Mouse (Mus musculus): ENCODE measurements at regions not wholly inside any gene's neighbourhood (a gene's known extent, or its start where the extent isn't known, plus 50 kb on each side); places are given as distances from the start of the nearest gene placed in this dataset.

DNA sequence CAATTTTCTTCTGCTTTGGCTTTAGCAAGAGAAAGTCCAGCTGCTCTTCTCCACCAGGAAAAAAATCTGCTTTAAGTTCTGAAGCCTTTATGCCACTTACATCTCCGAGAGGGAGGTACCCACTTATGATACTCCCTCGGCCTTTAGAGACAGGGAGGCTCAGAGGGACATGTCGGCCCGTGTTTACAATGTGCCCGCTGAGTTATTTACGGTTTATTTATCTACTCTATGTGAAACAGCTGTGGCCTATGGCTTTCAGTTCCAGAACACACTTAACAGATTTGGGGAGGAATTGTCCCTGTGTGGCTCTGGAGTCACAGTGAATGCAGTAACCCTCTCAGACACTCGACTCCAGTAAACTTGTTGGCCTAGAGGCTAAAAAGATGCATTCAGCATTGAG, 409.3 kb upstream of the Tnp1 start:
- no peak for TF ChIP-seq GATA1 (IDR thresholded peaks at IDR 0.05; ENCODE audit: low read length)

DNA sequence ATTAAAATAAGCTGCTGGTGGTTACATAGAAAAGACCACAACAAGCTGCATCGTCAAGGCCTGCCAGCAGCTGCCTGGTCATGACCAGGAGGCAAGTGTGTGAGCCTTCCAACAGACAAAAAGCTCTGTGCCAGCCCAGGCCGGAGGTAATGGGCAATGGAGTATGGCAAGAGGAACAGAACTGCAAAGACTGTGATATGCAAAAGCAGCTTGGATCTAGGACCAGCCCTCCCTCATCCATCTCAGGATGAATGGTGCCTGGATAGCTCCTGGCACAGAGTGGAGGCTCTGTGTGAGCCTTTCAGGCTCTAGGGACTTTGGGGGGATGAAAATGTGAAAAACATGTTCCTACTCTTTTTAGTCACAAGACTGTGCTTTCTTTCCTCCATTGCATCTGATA, 402.5 kb upstream of the Tnp1 start:
- no peak for TF ChIP-seq GATA1 (IDR thresholded peaks at IDR 0.05; ENCODE audit: low read length)

DNA sequence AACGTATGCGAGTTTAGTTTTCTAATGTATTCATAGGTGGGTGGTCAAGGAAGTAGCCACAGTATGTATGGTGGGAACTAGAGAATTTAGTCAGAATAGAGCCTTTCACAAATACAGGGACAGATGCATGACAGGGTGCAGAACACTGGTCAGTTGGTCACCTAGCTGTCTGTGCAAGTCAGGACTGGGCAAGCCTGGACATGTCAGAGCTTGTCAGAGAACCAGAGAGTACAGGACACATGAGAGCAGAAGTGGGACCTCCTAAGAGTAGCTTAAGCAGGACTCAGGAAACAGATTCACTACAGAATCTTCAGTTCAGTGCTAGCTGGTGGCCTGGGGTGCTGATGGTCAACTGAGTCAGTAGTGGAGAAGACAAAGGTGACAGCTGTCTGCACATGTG, 395.7 kb upstream of the Tnp1 start:
- TF ChIP-seq GATA1 (IDR thresholded peaks at IDR 0.05; ENCODE audit: low read length): no peak

DNA sequence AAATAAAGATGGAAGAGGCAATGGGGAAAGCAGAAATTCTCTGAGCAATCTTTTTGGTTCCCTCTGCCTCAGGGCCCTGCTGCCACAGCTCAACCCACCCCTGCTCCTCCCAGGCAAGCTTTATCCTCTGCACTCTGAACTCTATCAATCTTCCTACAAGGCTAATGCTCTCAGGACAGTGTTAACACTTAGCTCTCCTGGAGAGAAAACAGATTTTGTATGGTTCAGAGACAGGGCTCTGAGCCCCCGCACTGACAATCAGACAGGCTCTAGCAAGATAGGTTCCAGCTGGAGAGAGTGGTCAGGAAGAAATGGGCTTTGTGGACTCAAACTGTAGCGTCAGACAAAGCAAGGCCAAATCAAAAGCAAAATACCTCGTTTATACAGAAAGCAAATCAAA, 383.5 kb upstream of the Tnp1 start:
- TF ChIP-seq GATA1 (IDR thresholded peaks at IDR 0.05; ENCODE audit: low read length): no peak

DNA sequence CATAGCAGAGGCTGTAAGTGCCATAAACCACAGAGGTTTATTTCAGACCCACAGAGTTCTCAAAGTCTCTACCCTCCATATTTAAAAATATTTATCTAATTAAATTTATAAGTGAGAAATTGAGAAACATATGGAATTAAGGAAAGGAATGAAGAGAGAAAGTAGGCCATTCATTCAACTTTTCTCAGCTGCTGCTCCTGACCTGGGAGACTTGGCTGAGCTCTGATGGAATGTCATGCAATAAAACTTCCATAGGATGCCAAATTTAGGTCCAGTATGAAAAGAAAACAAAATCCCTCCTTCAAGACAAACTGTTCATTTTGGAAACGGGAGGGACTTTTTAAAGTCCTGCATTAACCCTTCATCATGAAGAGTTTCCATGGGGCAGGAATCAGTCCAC, 379.3 kb upstream of the Tnp1 start:
- TF ChIP-seq GATA1 (IDR thresholded peaks at IDR 0.05; ENCODE audit: low read length): no peak

DNA sequence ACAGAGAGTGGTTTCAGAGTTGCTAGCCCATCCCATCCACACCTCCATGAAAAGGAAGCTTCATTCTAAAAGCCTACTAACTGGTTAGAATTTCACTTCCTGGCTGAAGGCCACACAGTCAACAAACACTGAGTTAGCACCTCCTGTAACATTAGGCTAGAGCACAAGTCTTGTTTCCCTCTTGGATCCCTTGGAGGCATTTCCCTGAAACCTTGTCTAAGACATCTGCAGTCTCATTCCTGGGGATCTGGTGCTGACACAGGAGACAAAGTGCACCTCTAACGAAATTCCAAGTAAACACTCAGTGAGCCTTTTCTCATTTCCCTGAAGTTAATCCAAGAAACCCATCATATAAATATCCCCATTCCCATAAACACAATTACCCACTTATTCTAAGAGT, 378.8 kb upstream of the Tnp1 start:
- TF ChIP-seq GATA1 (IDR thresholded peaks at IDR 0.05; ENCODE audit: low read length): no peak

DNA sequence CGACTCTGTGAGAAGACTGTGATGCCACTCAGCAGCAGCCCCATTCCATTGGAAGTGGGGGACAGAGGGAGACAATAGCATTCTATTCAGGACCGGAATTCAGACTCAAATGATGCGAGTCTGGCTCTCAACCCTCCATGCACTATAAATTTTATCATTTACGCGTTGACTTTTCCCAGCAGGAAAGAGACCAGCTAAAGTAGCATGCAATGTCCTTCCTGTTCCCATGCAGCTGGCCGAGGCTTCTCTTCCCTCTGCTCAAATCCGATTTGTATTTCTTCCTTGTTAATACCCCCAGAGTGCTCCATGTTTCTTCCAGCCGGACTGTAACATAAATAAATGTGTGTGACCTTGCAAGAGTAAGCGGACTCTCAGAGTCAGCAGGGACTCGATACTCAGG, 376.4 kb upstream of the Tnp1 start:
- TF ChIP-seq GATA1 (IDR thresholded peaks at IDR 0.05; ENCODE audit: low read length): no peak

DNA sequence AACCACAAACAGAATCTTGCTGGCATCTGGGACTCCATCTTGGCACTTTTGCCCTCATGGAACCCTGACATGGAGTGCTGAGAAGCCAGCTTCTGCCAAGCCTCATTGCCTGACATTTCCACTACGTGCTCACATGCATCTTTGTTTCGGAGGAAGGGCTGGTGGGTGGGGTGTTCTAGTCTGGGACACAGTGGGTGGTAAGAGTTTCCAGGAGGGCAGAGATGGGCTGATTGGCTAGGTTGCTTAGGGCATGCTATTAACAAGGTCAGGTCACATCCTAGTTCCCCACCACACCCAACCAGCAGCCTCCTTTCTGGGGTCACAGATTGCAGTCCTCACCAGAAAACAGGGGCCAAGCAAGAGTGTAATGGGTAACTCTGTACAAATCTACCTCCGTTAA, 374.3 kb upstream of the Tnp1 start:
- TF ChIP-seq GATA1 (IDR thresholded peaks at IDR 0.05; ENCODE audit: low read length): no peak

DNA sequence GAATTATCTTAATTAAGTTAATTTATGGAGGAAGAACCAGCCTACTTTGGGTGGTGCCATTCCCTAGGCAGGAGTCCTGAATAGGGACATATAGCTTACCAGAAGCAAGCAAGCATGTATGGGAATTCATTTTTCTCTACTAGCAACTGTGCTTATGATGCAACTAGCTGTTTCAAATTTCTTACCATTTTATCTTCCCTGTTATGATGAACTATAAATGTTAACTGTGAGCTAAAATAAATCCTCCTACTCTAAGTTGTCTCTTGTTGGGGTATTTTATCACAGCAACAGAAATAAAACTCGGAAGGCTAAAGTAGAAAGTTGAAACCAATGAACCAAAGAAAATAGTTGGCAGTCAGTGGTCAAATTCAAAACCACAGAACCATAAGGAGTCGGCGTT, 373.5 kb upstream of the Tnp1 start:
- TF ChIP-seq GATA1 (IDR thresholded peaks at IDR 0.05; ENCODE audit: low read length): no peak

DNA sequence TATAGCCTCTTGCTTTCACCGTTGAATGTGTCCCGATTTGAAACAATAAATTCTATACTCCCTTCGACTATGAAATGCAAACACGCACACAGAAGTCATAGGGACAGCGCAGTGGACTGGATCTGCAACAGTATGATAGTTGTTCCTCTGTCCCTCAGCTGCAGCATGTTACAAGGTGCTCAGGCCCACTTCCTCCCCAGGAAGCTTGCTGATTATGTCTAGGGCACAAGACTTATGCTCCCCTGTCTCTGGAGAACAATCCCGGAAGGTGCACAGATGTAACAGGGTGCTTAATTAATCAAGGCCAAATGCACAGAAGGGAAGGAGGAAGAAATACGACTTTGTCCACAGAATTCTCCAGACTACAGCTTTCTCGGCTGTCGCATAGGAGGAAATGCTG, 365.9 kb upstream of the Tnp1 start:
- TF ChIP-seq GATA1 (IDR thresholded peaks at IDR 0.05; ENCODE audit: low read length): no peak

DNA sequence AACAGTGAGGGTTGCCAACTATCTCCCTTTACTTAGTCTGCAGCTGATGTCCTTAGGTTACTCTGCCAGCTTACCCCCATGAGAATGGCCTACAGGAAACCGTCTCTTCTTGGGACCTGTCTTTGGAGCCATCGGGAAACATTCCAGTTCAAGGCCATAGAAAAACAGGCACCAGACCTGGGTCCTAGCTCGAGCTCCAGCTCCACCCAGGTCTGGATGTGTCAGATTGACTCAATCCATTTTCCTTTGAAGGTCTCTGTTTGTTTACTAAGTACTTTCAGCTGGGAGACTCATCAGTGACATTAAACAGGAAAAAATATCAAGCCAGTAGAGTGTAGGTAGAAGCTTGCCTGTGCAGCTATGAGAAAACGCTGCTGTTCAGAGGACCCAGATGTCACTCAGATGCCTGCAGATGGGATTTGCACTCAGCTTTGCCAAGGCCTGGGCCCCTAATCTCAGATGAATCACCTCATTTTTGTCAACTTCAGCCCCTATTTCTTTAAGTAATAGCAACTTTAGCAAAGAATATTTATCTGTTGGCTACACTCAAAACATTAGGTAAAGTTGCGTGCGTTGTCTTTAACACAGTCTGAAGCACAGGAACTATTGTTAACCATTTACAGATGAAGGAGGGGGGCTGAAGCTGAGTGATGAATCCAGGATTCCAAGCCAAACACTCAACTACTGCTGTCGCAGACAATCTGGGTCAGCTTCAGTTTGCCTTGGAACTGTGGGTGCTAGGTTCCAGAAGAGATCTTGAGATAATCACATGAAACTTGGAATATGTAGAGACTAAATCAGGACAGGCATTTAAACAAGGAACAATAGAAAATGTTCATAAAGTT, 359.0 kb upstream of the Tnp1 start:
- no peak for TF ChIP-seq GATA1 (IDR thresholded peaks at IDR 0.05; ENCODE audit: low read length)

DNA sequence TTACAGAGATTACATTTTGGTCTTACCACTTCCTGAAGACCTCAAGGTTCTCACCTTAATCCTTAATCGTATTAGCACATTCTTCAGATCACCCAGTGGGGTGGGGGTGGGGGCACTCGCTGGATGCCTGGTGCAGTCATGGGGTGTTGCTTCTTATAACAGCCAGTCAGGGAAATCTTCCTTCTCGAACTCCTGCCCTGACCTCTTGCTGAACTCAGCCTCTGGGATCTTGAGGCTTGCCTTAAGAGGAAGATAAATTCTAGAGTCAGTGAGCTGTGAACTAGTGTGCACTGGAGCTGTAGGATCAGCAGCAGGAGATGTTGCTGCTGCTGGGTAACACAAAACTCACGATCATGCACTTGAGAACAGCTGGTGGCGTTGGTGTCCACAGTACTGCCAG, 352.5 kb upstream of the Tnp1 start:
- no peak for TF ChIP-seq GATA1 (IDR thresholded peaks at IDR 0.05; ENCODE audit: low read length)

DNA sequence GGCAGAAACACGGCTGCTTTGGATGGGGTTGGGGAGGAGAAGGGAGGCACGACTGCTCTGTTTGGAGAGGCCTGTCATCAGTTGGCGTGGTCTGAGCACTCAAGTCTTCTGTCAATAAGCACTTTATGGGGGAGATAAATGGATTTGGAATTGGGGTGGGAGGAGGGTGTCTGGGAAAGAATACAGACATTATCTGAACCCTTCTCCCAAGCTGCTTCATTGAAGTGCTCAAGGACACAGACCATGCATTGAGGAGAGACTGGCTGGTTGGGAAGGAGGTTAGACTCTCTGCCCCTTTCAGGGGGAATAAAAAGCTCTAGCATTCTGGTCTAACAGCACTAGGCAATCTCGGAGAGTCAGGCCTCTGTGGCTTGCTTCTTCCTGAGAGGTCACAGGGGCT, 350.1 kb upstream of the Tnp1 start:
- no peak for TF ChIP-seq GATA1 (IDR thresholded peaks at IDR 0.05; ENCODE audit: low read length)

DNA sequence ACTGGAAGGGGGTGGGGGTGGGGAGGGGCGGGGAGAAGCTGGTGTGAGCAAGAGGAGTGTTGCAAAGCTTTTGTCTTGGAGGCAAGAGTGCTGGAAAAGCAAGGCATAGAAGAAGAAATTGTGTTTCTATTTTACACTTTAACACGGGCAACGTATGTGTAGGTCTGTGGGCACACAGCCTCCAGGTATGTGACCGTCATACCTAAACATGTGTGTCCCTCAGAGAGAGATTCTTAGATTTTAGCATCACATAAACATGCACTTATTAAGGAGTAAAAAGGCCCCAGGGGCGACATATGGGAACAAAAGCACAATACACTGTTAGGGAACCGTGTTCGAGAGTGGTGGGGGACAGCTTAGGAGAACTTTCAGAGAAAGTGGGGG, 348.6 kb upstream of the Tnp1 start:
- no peak for TF ChIP-seq GATA1 (IDR thresholded peaks at IDR 0.05; ENCODE audit: low read length)

DNA sequence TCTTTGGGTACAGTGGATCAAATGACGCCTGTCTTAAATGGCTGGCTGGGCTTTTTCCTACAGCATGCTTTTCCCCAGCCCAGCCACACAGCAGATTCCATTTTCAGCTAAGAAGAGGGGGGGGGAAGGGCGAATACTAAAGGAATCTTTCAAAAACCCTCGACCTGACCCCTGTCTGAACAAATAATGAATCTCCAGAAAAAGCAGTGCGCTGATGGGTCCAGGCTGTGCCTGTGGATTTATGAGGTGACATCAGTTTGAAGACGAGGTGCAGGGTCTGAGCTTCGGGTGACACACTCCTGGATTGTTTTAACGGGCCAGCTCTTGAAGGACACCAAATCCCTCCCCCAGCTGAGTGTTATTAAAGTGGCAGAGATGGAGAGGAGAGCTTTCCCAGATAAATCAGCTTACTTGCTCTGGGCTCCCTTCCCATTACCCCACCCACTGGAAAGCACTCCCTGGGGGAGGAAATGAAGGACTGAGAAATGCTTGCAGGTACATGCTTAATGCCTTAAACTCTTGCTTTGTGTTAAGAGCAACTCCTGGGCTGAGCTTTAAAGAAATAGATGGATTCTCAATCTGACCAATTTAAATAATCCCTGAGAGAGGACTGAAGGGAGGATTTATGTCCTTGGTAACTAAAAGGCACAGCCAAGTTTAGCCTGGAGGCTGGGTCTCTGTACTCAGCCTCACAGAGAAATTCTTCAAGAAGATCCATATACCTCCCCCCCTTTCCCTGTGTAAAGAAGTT, 348.0 kb upstream of the Tnp1 start:
- TF ChIP-seq GATA1 (IDR thresholded peaks at IDR 0.05; ENCODE audit: low read length): no peak

DNA sequence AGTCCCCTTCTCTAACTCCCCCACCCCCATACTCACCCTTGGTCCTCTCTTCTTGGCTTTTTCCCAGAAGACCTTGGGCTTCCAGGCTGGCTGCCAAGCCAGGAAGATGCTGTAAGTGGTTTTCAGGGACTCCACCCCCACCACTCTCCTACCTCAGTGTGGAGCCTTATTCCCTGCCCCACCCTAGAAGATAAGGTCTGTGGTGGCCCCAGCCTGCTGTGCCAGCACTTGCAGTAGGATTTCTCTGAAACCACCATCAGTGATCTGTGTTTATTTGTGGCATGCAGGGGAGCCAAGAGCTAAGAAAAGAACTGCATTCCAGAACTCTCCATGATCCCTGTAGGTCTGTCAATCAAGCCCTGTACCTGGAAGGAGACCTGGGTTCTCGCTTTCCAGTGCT, 346.4 kb upstream of the Tnp1 start:
- no peak for TF ChIP-seq GATA1 (IDR thresholded peaks at IDR 0.05; ENCODE audit: low read length)

DNA sequence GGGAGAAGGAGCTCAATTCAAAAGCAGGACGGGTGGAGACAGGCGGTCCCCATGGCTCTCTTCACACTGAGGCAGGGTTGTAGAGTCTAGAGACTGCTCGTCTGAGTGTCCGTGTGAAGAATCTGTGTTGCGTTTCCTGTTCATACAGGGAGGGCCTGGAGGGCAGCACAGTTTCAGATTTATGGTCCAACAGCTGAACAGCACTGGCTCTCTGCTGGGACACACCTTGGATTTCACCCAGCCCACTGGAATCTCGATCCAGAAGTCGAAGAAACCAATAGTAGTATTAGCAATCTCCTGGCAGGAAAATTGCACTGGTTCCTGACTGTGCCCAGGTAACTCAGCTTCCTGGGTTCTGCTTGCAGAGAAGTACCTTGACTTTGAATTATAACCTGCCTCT, 345.6 kb upstream of the Tnp1 start:
- TF ChIP-seq GATA1 (IDR thresholded peaks at IDR 0.05; ENCODE audit: low read length): no peak

Measured in G1E-ER4 (cell line).